Mouse (Mus musculus) brain, embryonic 14.5 days (tissue): ENCODE results near the gene Zic1.

Experiments used
- CTCF ChIP-seq: fragments of 200-500 bp; IDR thresholded peaks from 2 replicates; pipeline ENCODE4 v1.5.1; 2012; ENCODE audit warnings: inconsistent platforms, mild to moderate bottlenecking, moderate library complexity, borderline replicate concordance; ENCODE audit not compliant: insufficient read depth, insufficient read length; ENCODE audit errors: extremely low read depth
- POLR2A ChIP-seq: fragments of 200-500 bp; IDR thresholded peaks from 2 replicates; pipeline ENCODE4 v1.6.1; 2012; ENCODE audit warnings: mild to moderate bottlenecking, inconsistent platforms, borderline replicate concordance; ENCODE audit not compliant: poor library complexity, insufficient read depth, insufficient read length, severe bottlenecking; ENCODE audit errors: extremely low read depth

GRCm38 (mm10) chr9:91363011-91363730 is 2.4 kb downstream of the Zic1 start:
- TF ChIP-seq CTCF (no peak), POLR2A (no peak)
